Mouse (Mus musculus) kidney, adult 2 months (tissue): Measurements from ENCODE around the gene Sit1. TPM values are rescaled to one million over a fixed set of nuclear protein-coding genes. Genes with fewer than 3 reads are reported as not detected.

ENCODE experiments used
- DNase-seq: peaks from one replicate; pipeline ENCODE4 v3.0.0; 2021
- H3K27ac ChIP-seq: fragments of 200-500 bp; 2 replicates; pipeline ENCODE4 v1.5.1; 2012; ENCODE audit warnings: low read depth, low read length, control low read depth, inconsistent platforms; ENCODE audit not compliant: insufficient read depth
- H3K27me3 ChIP-seq: fragments of 200-500 bp; replicated peaks from 2 replicates; pipeline ENCODE4 v1.6.1; 2012; ENCODE audit warnings: mild to moderate bottlenecking, moderate library complexity, low read length, inconsistent platforms; ENCODE audit not compliant: control insufficient read depth, insufficient read depth
- H3K36me3 ChIP-seq: fragments of 200-500 bp; 2 replicates; pipeline ENCODE4 v1.6.1; 2012; ENCODE audit warnings: mild to moderate bottlenecking, moderate library complexity, low read length, inconsistent platforms; ENCODE audit not compliant: control insufficient read depth, insufficient read depth
- H3K4me1 ChIP-seq: fragments of 200-500 bp; 2 replicates; pipeline ENCODE4 v1.6.1; 2011; ENCODE audit warnings: low read length; ENCODE audit not compliant: control insufficient read depth, insufficient read depth
- H3K4me3 ChIP-seq: fragments of 200-500 bp; 2 replicates; pipeline ENCODE4 v1.5.1; 2011; ENCODE audit warnings: mild to moderate bottlenecking, low read depth, low read length, control low read depth; ENCODE audit not compliant: insufficient read depth
- CTCF ChIP-seq: fragments of 200-500 bp; conservative IDR thresholded peaks from 2 replicates; pipeline ENCODE4 v1.5.1; 2011; ENCODE audit warnings: low read depth, mild to moderate bottlenecking, control low read depth, low read length, moderate library complexity, mixed read lengths; ENCODE audit not compliant: insufficient read depth, insufficient read length
- POLR2A ChIP-seq: fragments of 200-500 bp; IDR thresholded peaks from one replicate; pipeline ENCODE4 v1.6.1; 2011; ENCODE audit warnings: low read depth, low read length, control low read depth
- WGBS: fragments of 180-500 bp; shearing (Covaris S2); methylation state at CpG from one replicate; pipeline ENCODE4 v1.1.7; 2018; 5-methylcytosine and 5-hydroxymethylcytosine counted together
- polyA plus RNA-seq: library from polyadenylated mRNA; depleted of rRNA; stranded (reverse); fragments of >200 nt; gene quantifications from 2 replicates; pipeline ENCODE4 v1.2.3, GENCODE M21; 2012

The Sit1 gene
- polyA plus RNA-seq, 1 experiment = 1.4 TPM

- no peak for DNase-seq
- H3K4me3 ChIP-seq = no peak overlapping the region
- TF ChIP-seq CTCF (no peak), POLR2A (no peak)
- H3K4me1 ChIP-seq = no peaks in the 10 kb centered on the region; the same call in 1 of the 2 replicates
- H3K27me3 ChIP-seq = no peaks in the 10 kb centered on the region
- WGBS = 67% methylated on average over 11 of the region's 11 CpGs
- no peak overlapping the region for H3K27ac ChIP-seq
- no peaks in the 10 kb centered on the region for H3K36me3 ChIP-seq
Measured at GRCm38 (mm10) chr4:43515764-43516708, 32.5 kb upstream of the Sit1 start.

- Histone ChIP-seq H3K27me3 (no peaks in the 10 kb centered on the region), H3K4me1 (peaks cover under 1% of the 10 kb centered on the region; the same call in 1 of the 2 replicates), H3K27ac (no peak overlapping the region), H3K4me3 (no peak overlapping the region), H3K36me3 (no peaks in the 10 kb centered on the region)
- 65% methylated on average over 4 of the region's 4 CpGs for WGBS
- DNase-seq = no peak
- no peak for TF ChIP-seq CTCF
Measured at GRCm38 (mm10) chr4:43513791-43514190, 30.3 kb upstream of the Sit1 start.

GRCm38 (mm10) chr4:43513300-43513699 lies 29.8 kb upstream of the Sit1 start:
- H3K4me1 ChIP-seq = peaks cover 3% of the 10 kb centered on the region; the same call in 1 of the 2 replicates
- TF ChIP-seq POLR2A (no peak), CTCF (no peak)
- H3K36me3 ChIP-seq = no peaks in the 10 kb centered on the region
- H3K4me3 ChIP-seq = no peak overlapping the region
- WGBS = 85% methylated on average over 4 of the region's 4 CpGs
- H3K27me3 ChIP-seq = no peaks in the 10 kb centered on the region
- no peak overlapping the region for H3K27ac ChIP-seq
- no peak for DNase-seq

- DNase-seq = no peak
- WGBS = 77% methylated on average over 7 of the region's 7 CpGs
- Histone ChIP-seq H3K4me3 (no peak overlapping the region), H3K36me3 (no peaks in the 10 kb centered on the region), H3K4me1 (peaks cover 8% of the 10 kb centered on the region), H3K27ac (no peak overlapping the region), H3K27me3 (no peaks in the 10 kb centered on the region)
- TF ChIP-seq CTCF = no peak
- no peak for TF ChIP-seq POLR2A
Measured at GRCm38 (mm10) chr4:43512653-43513052, 29.1 kb upstream of the Sit1 start.

DNA sequence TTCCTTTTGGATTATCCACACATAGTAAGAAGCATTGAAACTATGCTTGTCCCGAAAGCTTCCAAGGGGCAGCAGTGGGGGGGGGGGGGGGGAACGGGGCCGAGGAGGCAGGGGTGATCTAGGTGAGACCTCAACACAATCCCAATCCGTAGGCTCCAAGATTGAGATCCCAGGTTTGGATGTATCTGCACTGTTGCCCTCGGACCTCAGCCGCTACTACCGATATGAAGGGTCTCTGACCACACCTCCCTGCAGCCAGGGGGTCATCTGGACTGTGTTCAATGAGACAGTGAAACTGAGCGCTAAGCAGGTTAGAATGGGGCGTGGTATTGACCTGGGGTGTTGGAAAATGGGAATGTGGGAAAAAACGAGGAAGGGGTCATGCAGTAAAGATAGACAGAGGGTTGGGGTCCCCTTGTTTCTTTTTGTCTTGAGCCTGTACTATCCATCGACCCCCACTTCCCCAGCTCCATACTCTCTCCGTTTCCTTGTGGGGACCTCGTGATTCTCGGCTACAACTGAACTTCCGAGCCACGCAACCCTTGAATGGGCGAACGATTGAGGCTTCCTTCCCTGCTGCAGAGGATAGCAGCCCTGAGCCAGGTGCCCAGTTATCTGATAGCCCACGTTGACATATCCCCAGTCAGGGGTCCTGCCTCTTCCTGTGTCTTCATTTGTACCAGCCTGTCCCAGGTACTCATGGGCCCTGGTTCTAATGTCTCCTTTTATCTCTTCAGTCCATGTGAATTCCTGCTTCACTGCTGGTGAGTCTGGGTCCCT lies 28.3 kb upstream of the Sit1 start:
- H3K4me3 ChIP-seq = no peak overlapping the region
- no peak for DNase-seq
- H3K36me3 ChIP-seq = no peaks in the 10 kb centered on the region
- peaks cover 9% of the 10 kb centered on the region for H3K4me1 ChIP-seq
- no peak overlapping the region for H3K27ac ChIP-seq
- no peaks in the 10 kb centered on the region for H3K27me3 ChIP-seq
- 81% methylated on average over 19 of the region's 19 CpGs for WGBS
- TF ChIP-seq POLR2A = no peak
- no peak for TF ChIP-seq CTCF

- Histone ChIP-seq H3K27me3 (no peaks in the 10 kb centered on the region), H3K4me3 (peak overlapping the region; percentile 60; the same call in 1 of the 2 replicates), H3K27ac (no peak overlapping the region), H3K36me3 (no peaks in the 10 kb centered on the region), H3K4me1 (peaks cover 16% of the 10 kb centered on the region)
- TF ChIP-seq POLR2A (no peak), CTCF (no peak)
- no peak for DNase-seq
- WGBS = 53% methylated on average over 9 of the region's 9 CpGs
Measured at GRCm38 (mm10) chr4:43509109-43509508, 25.6 kb upstream of the Sit1 start.

DNA sequence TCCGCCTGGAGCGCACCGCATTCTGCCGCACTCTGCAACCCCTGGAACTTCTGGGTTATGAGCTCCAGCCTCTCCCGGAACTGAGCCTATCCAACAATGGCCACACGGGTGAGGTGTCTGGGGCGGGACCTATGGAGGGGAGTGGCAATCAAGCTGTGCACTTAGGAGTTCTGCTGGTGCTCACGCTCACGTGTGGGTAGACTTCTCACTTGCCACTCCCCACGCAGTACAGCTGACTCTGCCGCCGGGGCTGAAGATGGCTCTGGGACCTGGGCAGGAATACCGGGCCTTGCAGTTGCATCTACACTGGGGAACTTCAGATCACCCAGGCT lies 25.1 kb upstream of the Sit1 start:
- Histone ChIP-seq H3K4me3 (peak overlapping the region; percentile 60), H3K27ac (no peak overlapping the region), H3K36me3 (no peaks in the 10 kb centered on the region), H3K4me1 (peaks cover 18% of the 10 kb centered on the region), H3K27me3 (no peaks in the 10 kb centered on the region)
- 3% methylated on average over 13 of the region's 13 CpGs for WGBS
- peak; percentile 73 for DNase-seq
- no peak for TF ChIP-seq CTCF
- TF ChIP-seq POLR2A = no peak
